In genomic region chr3:148640680-148641101, GRCm38 (mm10) we compare ENCODE assay signal across 12 mouse cellular contexts.
A peak's percentile ranks its signal among the peaks of the same experiment; 100 is the strongest.
DNase-seq lines count a peak whose midpoint lies in the region; ATAC-seq and TF ChIP-seq lines count a peak whose summit lies in the region.
"Had no signal": no experiment of that assay in that cellular context is flagged by ENCODE, and none has a peak within 500 bp of the region (broad histone marks: within the 10 kb centered on the region; RNA-seq: fewer than 3 reads in every experiment).

No protein-coding gene starts in this region.

- H3K9ac ChIP-seq in stomach, embryonic 16.5 days (ENCODE audit: low read length): no peak overlapping the region
- no peak overlapping the region for H3K9ac ChIP-seq in forebrain, embryonic 12.5 days
- H3K9ac ChIP-seq: liver, embryonic 14.5 days; stomach, embryonic 15.5 days had no signal

- peak; percentile 69; the same call in 1 of the 2 replicates for ATAC-seq in stomach, embryonic 16.5 days (ENCODE audit: insufficient read depth, low FRiP score)
- ATAC-seq in forebrain, embryonic 12.5 days (ENCODE audit: low FRiP score): no peak
- ATAC-seq: forebrain, embryonic 14.5 days; intestine, postnatal 0 days had no signal

- TF ChIP-seq CTCF in gastrocnemius, adult 2 months (IDR thresholded peaks at IDR 0.05): no peak

- H3K4me1 ChIP-seq in stomach, embryonic 16.5 days (ENCODE audit: control insufficient read depth, insufficient read depth, low read length): no peaks in the 10 kb centered on the region
- no peaks in the 10 kb centered on the region for H3K4me1 ChIP-seq in hindbrain, embryonic 10.5 days (replicated peaks)
- no peaks in the 10 kb centered on the region for H3K4me1 ChIP-seq in forebrain, embryonic 12.5 days
- H3K4me1 ChIP-seq: stomach, embryonic 15.5 days had no signal

- no peaks in the 10 kb centered on the region for H3K27me3 ChIP-seq in stomach, embryonic 16.5 days (ENCODE audit: control insufficient read depth, insufficient read depth, low read length)
- H3K27me3 ChIP-seq in hindbrain, embryonic 10.5 days (ENCODE audit: insufficient read depth, poor library complexity, severe bottlenecking): no peaks in the 10 kb centered on the region
- H3K27me3 ChIP-seq in forebrain, embryonic 12.5 days: no peaks in the 10 kb centered on the region
- H3K27me3 ChIP-seq: stomach, embryonic 15.5 days had no signal

- no peak overlapping the region for H3K4me3 ChIP-seq in gastrocnemius, adult 2 months
- H3K4me3 ChIP-seq in stomach, embryonic 16.5 days (replicated peaks; ENCODE audit: low read length): no peak overlapping the region
- H3K4me3 ChIP-seq in hindbrain, embryonic 10.5 days: no peak overlapping the region
- no peak overlapping the region for H3K4me3 ChIP-seq in forebrain, embryonic 12.5 days (replicated peaks)
- H3K4me3 ChIP-seq: stomach, embryonic 15.5 days had no signal

- no peaks in the 10 kb centered on the region for H3K36me3 ChIP-seq in stomach, embryonic 16.5 days (ENCODE audit: control insufficient read depth, insufficient read depth, low read length)
- no peaks in the 10 kb centered on the region for H3K36me3 ChIP-seq in hindbrain, embryonic 10.5 days
- H3K36me3 ChIP-seq in forebrain, embryonic 12.5 days (replicated peaks): no peaks in the 10 kb centered on the region
- H3K36me3 ChIP-seq: stomach, embryonic 15.5 days had no signal

- DNase-seq in ovary, adult 18-20 months (ENCODE audit: low spot score): peak; percentile 21
- no peak for DNase-seq in ovary, postnatal 10 days (ENCODE audit: low spot score)
- peak; percentile 76 for DNase-seq in gastrocnemius, adult 2 months
- DNase-seq in kidney, postnatal 10 days: peak; percentile 59
- DNase-seq in thymus, adult 18-20 months: no peak
- DNase-seq in hindbrain, embryonic 10.5 days (ENCODE audit: low spot score): no peak

- peak overlapping the region; percentile 76; the same call in 1 of the 2 replicates for H3K27ac ChIP-seq in gastrocnemius, adult 2 months
- no peak overlapping the region for H3K27ac ChIP-seq in stomach, embryonic 16.5 days (ENCODE audit: low read length)
- H3K27ac ChIP-seq in hindbrain, embryonic 10.5 days: no peak overlapping the region
- H3K27ac ChIP-seq in forebrain, embryonic 12.5 days: no peak overlapping the region
- H3K27ac ChIP-seq: liver, embryonic 14.5 days; stomach, embryonic 15.5 days had no signal

- H3K4me2 ChIP-seq in stomach, embryonic 16.5 days (ENCODE audit: low read depth, low read length): no peak overlapping the region
- no peak overlapping the region for H3K4me2 ChIP-seq in forebrain, embryonic 12.5 days
- H3K4me2 ChIP-seq: stomach, embryonic 15.5 days had no signal

- intact Hi-C loops in gastrocnemius, adult 2 months (cut with DNase I): loop anchor here (10.0 kb wide), 1 partner anchor 94 kb away; no protein-coding TSS in a partner anchor

- WGBS in stomach, embryonic 16.5 days: 30% methylated on average over 3 of the region's 3 CpGs
- WGBS in hindbrain, embryonic 10.5 days: 64% methylated on average over 3 of the region's 3 CpGs
- WGBS in forebrain, embryonic 12.5 days: 80% methylated on average over 3 of the region's 3 CpGs

- no peaks in the 10 kb centered on the region for H3K9me3 ChIP-seq in stomach, embryonic 16.5 days (replicated peaks; ENCODE audit: control insufficient read depth, low read length)
- 0 out of 2 replicates have a peak, but pooled peaks cover 2% of the 10 kb centered on the region for H3K9me3 ChIP-seq in hindbrain, embryonic 10.5 days
- no peaks in the 10 kb centered on the region for H3K9me3 ChIP-seq in forebrain, embryonic 12.5 days
- H3K9me3 ChIP-seq: stomach, embryonic 15.5 days had no signal

Comparison
In these comparisons a context has a peak if more than half of its experiments do, and no peak if none do; other contexts are left out.
1. DNase-seq: peak in ovary, adult 18-20 months (single experiment), gastrocnemius, adult 2 months (single experiment) and kidney, postnatal 10 days (single experiment); none in ovary, postnatal 10 days (single experiment), thymus, adult 18-20 months (0 of 2) and hindbrain, embryonic 10.5 days (single experiment).